In the genomic region with DNA sequence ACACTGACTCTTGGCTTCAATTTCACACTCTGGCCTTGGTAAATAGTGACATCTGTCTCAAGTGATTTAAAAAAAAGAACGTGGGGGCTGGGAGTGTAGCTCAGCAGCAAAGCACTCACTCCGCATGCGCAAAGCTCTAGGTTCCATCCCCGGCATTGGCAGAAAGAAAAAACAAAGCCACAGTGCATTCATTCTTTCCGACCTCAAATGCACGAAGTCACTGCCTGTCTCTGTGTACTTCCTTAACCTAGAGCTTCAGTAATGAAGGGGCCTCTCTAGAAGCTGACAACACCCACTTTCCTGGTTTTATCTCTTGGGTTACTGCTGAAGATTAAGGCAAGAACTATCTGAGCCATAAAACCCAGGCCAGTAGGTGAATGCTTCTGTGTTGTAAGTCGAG, we compare ENCODE assay signal across 10 mouse cellular contexts. TPM values are rescaled to one million over a fixed set of nuclear protein-coding genes. Genes with fewer than 3 reads are reported as not detected.
DNase-seq lines count a peak whose midpoint lies in the region; ATAC-seq and TF ChIP-seq lines count a peak whose summit lies in the region.
"Had no signal": no experiment of that assay in that cellular context is flagged by ENCODE, and none has a peak within 500 bp of the region (broad histone marks: within the 10 kb centered on the region; RNA-seq: fewer than 3 reads in every experiment).

No protein-coding gene starts in this region.

- TF ChIP-seq EP300 in heart, postnatal 0 days (IDR thresholded peaks at IDR 0.05; ENCODE audit: low read depth) = no peak

- DNase-seq in forebrain, embryonic 11.5 days (ENCODE audit: low spot score) = no peak
- DNase-seq in neural tube, embryonic 10.5 days (ENCODE audit: extremely low spot score, low spot score) = no peak
- DNase-seq in heart, postnatal 0 days (ENCODE audit: low spot score) = peak; percentile 24
- peak; percentile 56 for DNase-seq in thymus, postnatal 4 days
- DNase-seq in kidney, adult 8-10 months = no peak
- DNase-seq in frontal cortex, adult 2 months (ENCODE audit: extremely low spot score in 1 of 2, low spot score in 1 of 2) = no peak

- peak overlapping the region; percentile 65 for H3K27ac ChIP-seq in forebrain, embryonic 13.5 days
- H3K27ac ChIP-seq in forebrain, embryonic 11.5 days (ENCODE audit: low read depth, low read length) = no peak overlapping the region
- H3K27ac ChIP-seq in neural tube, embryonic 13.5 days (replicated peaks) = peak overlapping the region; percentile 53; the same call in 1 of the 2 replicates
- H3K27ac ChIP-seq in heart, postnatal 0 days (ENCODE audit: low read depth) = no peak overlapping the region
- H3K27ac ChIP-seq: embryonic facial prominence, embryonic 13.5 days had no signal

- H3K27me3 ChIP-seq in forebrain, embryonic 13.5 days = peaks cover 36% of the 10 kb centered on the region
- peaks cover 8% of the 10 kb centered on the region; the same call in 1 of the 2 replicates for H3K27me3 ChIP-seq in forebrain, embryonic 11.5 days (ENCODE audit: control insufficient read depth, insufficient read depth, low read length)
- H3K27me3 ChIP-seq in neural tube, embryonic 13.5 days = no peaks in the 10 kb centered on the region
- no peaks in the 10 kb centered on the region for H3K27me3 ChIP-seq in heart, postnatal 0 days (ENCODE audit: control insufficient read depth, insufficient read depth, low read length)
- H3K27me3 ChIP-seq: embryonic facial prominence, embryonic 13.5 days; Patski had no signal

- peak; percentile 24; the same call in 1 of the 2 replicates for ATAC-seq in forebrain, embryonic 13.5 days
- ATAC-seq in forebrain, embryonic 11.5 days (replicated peaks; ENCODE audit: low FRiP score) = no peak
- no peak; the same call in 1 of the 2 replicates for ATAC-seq in neural tube, embryonic 13.5 days (ENCODE audit: low read depth)
- no peak for ATAC-seq in heart, postnatal 0 days (ENCODE audit: insufficient read depth, low read depth)
- ATAC-seq: Patski had no signal

- H3K9me3 ChIP-seq in forebrain, embryonic 13.5 days (replicated peaks) = no peaks in the 10 kb centered on the region
- H3K9me3 ChIP-seq in forebrain, embryonic 11.5 days (ENCODE audit: control insufficient read depth, low read length) = no peaks in the 10 kb centered on the region
- H3K9me3 ChIP-seq in neural tube, embryonic 13.5 days = no peaks in the 10 kb centered on the region
- no peaks in the 10 kb centered on the region for H3K9me3 ChIP-seq in heart, postnatal 0 days (replicated peaks; ENCODE audit: control insufficient read depth, low read length)
- H3K9me3 ChIP-seq: embryonic facial prominence, embryonic 13.5 days had no signal

- peaks cover 19% of the 10 kb centered on the region for H3K36me3 ChIP-seq in forebrain, embryonic 13.5 days (ENCODE audit: poor library complexity, severe bottlenecking)
- H3K36me3 ChIP-seq in forebrain, embryonic 11.5 days (ENCODE audit: control insufficient read depth, insufficient read depth, low read length) = no peaks in the 10 kb centered on the region
- peaks cover 16% of the 10 kb centered on the region; the same call in 1 of the 2 replicates for H3K36me3 ChIP-seq in neural tube, embryonic 13.5 days
- H3K36me3 ChIP-seq in heart, postnatal 0 days (replicated peaks; ENCODE audit: control insufficient read depth, insufficient read depth, low read length) = peaks cover 36% of the 10 kb centered on the region; the same call in 1 of the 2 replicates

- H3K9ac ChIP-seq in forebrain, embryonic 13.5 days = no peak overlapping the region
- H3K9ac ChIP-seq in forebrain, embryonic 11.5 days (ENCODE audit: low read length) = no peak overlapping the region
- H3K9ac ChIP-seq in neural tube, embryonic 13.5 days = no peak overlapping the region
- H3K9ac ChIP-seq in heart, postnatal 0 days (replicated peaks; ENCODE audit: low read depth, low read length) = no peak overlapping the region
- H3K9ac ChIP-seq: embryonic facial prominence, embryonic 13.5 days had no signal

- peaks cover 15% of the 10 kb centered on the region for H3K4me1 ChIP-seq in forebrain, embryonic 13.5 days
- peaks cover 3% of the 10 kb centered on the region; the same call in 1 of the 2 replicates for H3K4me1 ChIP-seq in forebrain, embryonic 11.5 days (replicated peaks; ENCODE audit: control insufficient read depth, insufficient read depth, low read length)
- H3K4me1 ChIP-seq in neural tube, embryonic 13.5 days (replicated peaks) = peaks cover 27% of the 10 kb centered on the region
- H3K4me1 ChIP-seq in heart, postnatal 0 days (ENCODE audit: control insufficient read depth, insufficient read depth) = 0 out of 2 replicates have a peak, but pooled peaks cover 3% of the 10 kb centered on the region

- no peak overlapping the region for H3K4me3 ChIP-seq in forebrain, embryonic 13.5 days
- no peak overlapping the region for H3K4me3 ChIP-seq in forebrain, embryonic 11.5 days (ENCODE audit: low read depth, low read length)
- H3K4me3 ChIP-seq in neural tube, embryonic 13.5 days = no peak overlapping the region
- no peak overlapping the region for H3K4me3 ChIP-seq in heart, postnatal 0 days (ENCODE audit: low read depth, low read length)
- H3K4me3 ChIP-seq: embryonic facial prominence, embryonic 13.5 days had no signal

- WGBS in forebrain, embryonic 13.5 days = 33% methylated on average over 7 of the region's 7 CpGs
- whole genome bisulfite sequencing in forebrain, embryonic 11.5 days = 45% methylated on average over 7 of the region's 7 CpGs
- 29% methylated on average over 7 of the region's 7 CpGs for WGBS in neural tube, embryonic 13.5 days
- 38% methylated on average over 7 of the region's 7 CpGs for WGBS in heart, postnatal 0 days

- H3K4me2 ChIP-seq in forebrain, embryonic 13.5 days = no peak overlapping the region
- no peak overlapping the region for H3K4me2 ChIP-seq in forebrain, embryonic 11.5 days (ENCODE audit: low read depth, low read length, severe bottlenecking)
- no peak overlapping the region for H3K4me2 ChIP-seq in neural tube, embryonic 13.5 days
- no peak overlapping the region for H3K4me2 ChIP-seq in heart, postnatal 0 days (ENCODE audit: low read depth, low read length)
- H3K4me2 ChIP-seq: embryonic facial prominence, embryonic 13.5 days had no signal

- TF ChIP-seq CTCF in heart, postnatal 0 days (IDR thresholded peaks at IDR 0.05; ENCODE audit: low read depth) = no peak

RNA-seq across cellular contexts. Expression of gene Nf2, which starts 45.4 kb away (rescaled TPM):
- 56.8 and 58.2 TPM in 2 replicates for polyA plus RNA-seq in forebrain, embryonic 13.5 days (2015; fragmentation: Nextera tagmentation; extraction: Ambion mirVana)
- 56.1 and 57.4 TPM in 2 replicates for polyA plus RNA-seq in forebrain, embryonic 11.5 days (2014; fragmentation: Nextera tagmentation; extraction: Ambion mirVana)
- 70.2 and 75.8 TPM in 2 replicates for polyA plus RNA-seq in neural tube, embryonic 13.5 days (2015; fragmentation: Nextera tagmentation; extraction: Ambion mirVana)
- 50.0 and 56.3 TPM in 2 replicates for total RNA-seq in heart, postnatal 0 days (2014; rRNA removed; ENCODE audit: low replicate concordance)
- 33.5 and 36.7 TPM in 2 replicates for polyA plus RNA-seq in heart, postnatal 0 days (2015; fragmentation: Nextera tagmentation; extraction: Ambion mirVana)
- polyA plus RNA-seq in frontal cortex, adult 2 months (2012; rRNA removed) = 67.6 and 67.9 TPM in 2 replicates

RNA-seq across cellular contexts. Expression of gene Cabp7, which starts 57.4 kb away (rescaled TPM):
- polyA plus RNA-seq in forebrain, embryonic 13.5 days (2015; fragmentation: Nextera tagmentation; extraction: Ambion mirVana) = 0.59 and 0.87 TPM in 2 replicates
- polyA plus RNA-seq in forebrain, embryonic 11.5 days (2014; fragmentation: Nextera tagmentation; extraction: Ambion mirVana) = 0.57 and 0.79 TPM in 2 replicates
- polyA plus RNA-seq in neural tube, embryonic 13.5 days (2015; fragmentation: Nextera tagmentation; extraction: Ambion mirVana) = 2.7 and 3.3 TPM in 2 replicates
- not detected in 2 replicates for total RNA-seq in heart, postnatal 0 days (2014; rRNA removed; ENCODE audit: low replicate concordance)
- polyA plus RNA-seq in heart, postnatal 0 days (2015; fragmentation: Nextera tagmentation; extraction: Ambion mirVana) = 0.07 TPM in 1 of 2 replicates, not detected in the other
- 14.8 and 15.7 TPM in 2 replicates for polyA plus RNA-seq in frontal cortex, adult 2 months (2012; rRNA removed)

Comparison
In these comparisons a context has a peak if more than half of its experiments do, and no peak if none do; other contexts are left out.
1. H3K27ac ChIP-seq: peak in forebrain, embryonic 13.5 days (single experiment) and neural tube, embryonic 13.5 days (single experiment); none in forebrain, embryonic 11.5 days (single experiment) and heart, postnatal 0 days (single experiment).
2. DNase-seq: peak in heart, postnatal 0 days (single experiment) and thymus, postnatal 4 days (single experiment); none in forebrain, embryonic 11.5 days (single experiment), neural tube, embryonic 10.5 days (single experiment), kidney, adult 8-10 months (0 of 2) and frontal cortex, adult 2 months (0 of 2).